Mouse (Mus musculus) forelimb bud, embryonic 11.5 days (tissue): ENCODE measurements at regions not wholly inside any gene's neighbourhood (a gene's known extent, or its start where the extent isn't known, plus 50 kb on each side); places are given as distances from the start of the nearest gene placed in this dataset.

Experiments
- DNase-seq: peaks from one replicate; pipeline ENCODE4 v3.0.0-alpha.2; 2012; ENCODE audit warnings: low read depth, low spot score

- no peak for DNase-seq
These were observed 79.2 kb downstream of the 1700020N01Rik start for GRCm38 (mm10) chr10:21672171-21672570.

DNA sequence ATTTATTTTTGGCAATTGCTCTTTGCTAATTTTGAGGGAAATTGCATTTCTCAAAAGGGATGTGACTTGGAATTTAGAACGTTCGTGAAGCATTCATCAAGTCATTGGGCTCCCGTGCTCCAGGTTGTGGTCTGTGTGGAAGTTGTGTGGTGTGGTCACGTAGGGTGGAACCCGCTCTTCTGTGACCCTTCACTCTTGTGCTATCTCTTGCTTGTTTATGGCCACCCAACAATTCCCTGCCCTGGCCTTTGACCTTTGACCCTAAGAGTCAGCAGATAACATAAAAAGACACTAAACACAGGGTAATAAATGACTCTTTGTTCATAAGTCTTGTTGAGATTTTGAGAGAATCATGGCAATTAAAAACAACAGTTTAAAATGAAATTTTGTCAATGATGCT is 79.7 kb downstream of the 1700020N01Rik start:
- no peak for DNase-seq

DNA sequence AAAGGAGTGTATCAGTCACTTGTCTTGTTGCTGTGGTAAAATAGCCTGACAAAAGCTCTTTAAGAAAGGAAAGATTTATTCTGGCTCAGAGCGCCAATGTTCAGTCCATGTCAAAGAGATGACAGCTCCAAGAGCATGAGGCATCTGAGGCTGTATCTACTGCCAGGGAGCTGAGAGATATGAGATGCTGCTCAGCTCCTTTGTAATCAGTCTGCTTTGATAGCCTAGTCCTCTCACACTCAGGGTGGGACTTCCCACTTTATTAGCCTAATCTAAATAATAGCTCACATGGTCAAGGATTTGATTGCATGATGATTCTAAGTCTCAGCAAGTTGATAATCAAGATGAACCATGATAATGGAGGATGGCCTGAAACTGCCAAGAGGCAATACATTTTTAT is 80.9 kb downstream of the 1700020N01Rik start:
- DNase-seq = no peak

- no peak for DNase-seq
These were observed 82.8 kb downstream of the 1700020N01Rik start for GRCm38 (mm10) chr10:21675786-21676185.

DNA sequence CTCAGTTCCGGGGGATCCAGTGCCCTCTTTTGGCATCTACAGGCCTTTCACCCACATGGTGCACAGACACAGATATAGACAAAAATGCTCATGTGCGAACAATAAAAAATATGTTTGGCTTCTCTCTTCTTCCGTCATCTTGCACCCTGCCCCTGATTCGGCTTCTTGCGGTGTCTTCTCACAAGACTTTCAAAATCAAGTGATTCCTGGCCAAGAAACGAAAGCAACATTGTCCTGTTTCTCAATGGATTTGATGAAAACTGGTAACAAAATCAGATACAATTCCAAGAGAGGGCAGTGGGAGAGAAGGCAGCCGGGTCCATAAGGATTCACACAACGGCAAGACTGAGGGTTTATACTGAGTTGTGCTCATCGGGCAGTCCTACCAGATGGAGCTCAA is 85.0 kb downstream of the 1700020N01Rik start:
- no peak for DNase-seq

- DNase-seq = no peak
These were observed 85.4 kb downstream of the 1700020N01Rik start for GRCm38 (mm10) chr10:21678372-21678771.

- DNase-seq = no peak
These were observed 86.0 kb downstream of the 1700020N01Rik start for GRCm38 (mm10) chr10:21678811-21679451.

DNA sequence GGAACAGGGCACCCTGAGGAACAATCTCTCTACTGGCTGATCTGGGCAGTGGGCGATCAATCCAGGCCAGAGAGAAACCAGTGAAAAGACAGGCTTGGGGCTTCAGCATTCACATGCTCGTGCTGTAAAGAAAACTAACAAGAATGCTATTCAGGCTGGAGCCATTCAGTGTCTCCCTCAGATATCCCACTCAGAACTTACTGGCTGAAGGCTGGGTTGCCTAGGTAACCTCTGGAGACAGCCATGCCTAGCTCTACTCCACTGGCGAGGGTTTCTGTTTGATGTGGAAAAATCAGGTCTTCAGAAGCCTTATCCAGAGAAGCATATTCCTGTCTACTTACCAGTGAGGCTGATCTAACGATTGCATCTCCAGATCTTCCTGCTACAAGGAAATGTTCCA is 87.8 kb downstream of the 1700020N01Rik start:
- DNase-seq = no peak

DNA sequence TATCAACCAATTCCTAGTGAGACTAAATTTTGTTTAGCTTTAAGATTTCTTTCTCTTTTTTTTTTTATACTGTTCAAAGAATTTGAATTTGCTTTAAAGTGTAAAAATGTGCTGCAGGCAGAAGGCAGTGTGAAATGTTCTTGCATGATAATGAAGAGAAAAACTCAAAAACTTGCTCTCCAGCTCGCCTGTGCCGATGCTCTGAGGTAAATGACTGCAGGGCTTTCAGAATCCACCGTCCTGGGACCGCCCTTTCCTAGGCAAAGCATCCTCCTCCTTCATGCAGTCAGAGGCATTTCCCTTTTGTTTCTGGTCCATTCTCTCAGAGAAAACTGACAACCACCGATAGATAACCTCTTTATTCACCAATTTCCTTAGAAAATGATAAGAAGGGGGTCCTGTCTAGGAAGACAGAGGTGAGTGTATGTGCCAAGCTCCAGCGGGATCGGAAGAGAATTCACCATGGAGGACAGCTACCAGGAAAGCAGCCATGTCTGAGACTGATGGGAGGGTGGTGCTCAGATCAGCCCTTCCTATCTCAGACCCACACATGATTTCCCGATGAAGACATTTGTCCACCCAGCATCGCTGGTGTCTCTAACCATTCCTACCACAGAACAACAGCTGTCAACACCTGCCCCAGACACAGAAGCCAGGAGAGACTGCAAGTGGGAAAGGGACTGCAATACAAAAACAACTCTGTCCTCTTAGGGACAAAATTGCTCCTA is 91.5 kb downstream of the 1700020N01Rik start:
- no peak for DNase-seq

GRCm38 (mm10) chr10:21685122-21685798 is 92.3 kb downstream of the 1700020N01Rik start:
- no peak for DNase-seq

DNA sequence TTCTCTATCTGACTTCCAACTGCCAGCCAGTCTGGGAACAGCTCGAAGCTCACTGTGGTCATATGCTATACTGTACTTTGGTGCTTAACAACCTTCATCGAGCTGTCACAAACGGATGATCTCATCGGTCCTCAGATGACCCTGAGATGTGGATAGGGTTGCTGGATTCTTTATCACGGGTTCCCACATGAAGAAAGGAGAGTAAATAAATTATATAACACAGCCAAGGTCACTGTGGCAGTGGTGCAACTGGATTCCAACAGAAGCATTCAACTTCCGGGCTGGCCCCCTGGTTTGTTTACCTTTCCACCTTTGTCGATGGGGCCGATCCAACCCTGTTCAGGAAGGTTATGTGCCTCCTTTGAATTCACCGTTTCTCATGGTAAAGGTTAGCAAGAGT is 93.1 kb downstream of the 1700020N01Rik start:
- DNase-seq = no peak

DNA sequence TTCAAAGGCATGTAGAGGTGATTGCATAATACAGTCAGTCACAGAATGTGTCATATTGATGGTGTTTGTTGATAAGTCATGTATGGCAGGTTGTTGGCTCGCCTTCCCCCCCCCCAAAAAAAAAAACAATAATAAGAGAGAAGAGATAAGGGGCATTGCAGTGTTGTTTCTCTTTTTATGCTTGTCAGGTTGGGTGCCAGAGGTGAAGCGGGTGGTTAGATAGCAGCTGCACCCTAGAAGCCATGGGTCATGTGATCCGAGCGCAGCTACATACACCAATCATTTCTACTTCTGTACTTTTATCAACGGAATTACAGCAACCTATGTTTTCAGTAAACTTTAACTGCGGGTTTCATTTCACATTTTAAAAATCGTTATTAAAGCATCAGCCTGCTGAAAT is 94.5 kb downstream of the 1700020N01Rik start:
- DNase-seq = no peak

DNA sequence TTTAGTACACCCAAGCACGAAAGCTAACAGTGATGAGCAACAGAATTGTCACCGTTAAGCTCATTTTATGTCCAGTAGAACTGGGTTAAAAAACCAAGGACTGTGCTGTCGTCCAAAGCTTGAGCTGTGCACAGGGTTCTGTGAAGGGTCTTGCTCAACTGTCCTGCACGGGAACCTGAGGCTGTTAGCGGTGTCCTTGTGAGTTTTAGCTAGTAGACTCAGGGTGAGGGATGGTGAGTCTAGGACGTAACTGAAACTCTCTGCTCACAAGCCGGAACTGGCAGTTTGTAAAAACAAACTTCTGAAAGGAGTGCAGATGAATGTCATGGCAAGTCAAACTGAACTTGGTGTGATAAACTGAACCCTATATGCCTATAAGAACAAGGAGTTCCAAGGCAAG is 95.6 kb downstream of the 1700020N01Rik start:
- DNase-seq = no peak

GRCm38 (mm10) chr10:21689847-21690269 is 96.9 kb downstream of the 1700020N01Rik start:
- DNase-seq = no peak

DNA sequence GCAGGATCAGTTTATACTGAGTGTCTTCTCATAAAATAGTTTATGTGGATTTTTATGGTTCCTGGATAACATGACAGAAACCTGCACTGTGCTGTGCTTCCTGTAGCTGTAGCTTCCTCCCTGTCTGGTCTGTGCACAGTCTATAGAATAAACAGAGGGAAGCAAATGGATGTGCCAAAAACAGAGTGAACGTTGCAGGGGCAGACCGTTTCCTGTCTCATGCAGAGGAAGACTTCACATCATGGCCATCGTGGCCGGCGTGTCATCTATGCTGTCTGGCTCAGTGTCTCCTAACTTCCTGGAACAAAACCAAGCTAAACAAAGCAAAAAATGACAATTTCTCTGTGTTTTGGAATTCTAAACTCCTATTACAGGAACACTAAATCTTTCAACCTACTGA is 102.2 kb downstream of the 1700020N01Rik start:
- no peak for DNase-seq

GRCm38 (mm10) chr10:21696671-21697070 is 103.7 kb downstream of the 1700020N01Rik start:
- no peak for DNase-seq

DNA sequence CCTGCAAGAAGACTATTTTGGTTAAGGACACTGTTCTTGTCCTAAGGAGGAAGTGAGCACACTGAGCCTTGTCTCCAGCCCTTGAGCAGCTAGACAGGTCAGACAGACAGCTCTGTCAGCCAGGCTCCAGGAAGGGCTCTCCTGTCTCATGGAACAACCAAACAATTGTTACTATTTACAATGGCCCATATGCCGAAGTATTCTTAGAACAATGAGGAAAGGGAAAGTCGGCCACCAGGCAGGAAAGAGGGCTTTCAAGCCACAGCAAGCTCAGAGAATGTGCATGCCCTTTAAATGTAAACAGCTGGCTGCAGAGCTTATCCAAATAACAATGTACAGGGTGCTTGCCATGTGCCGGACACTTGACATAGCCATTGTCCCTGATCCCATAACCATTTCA is 108.6 kb downstream of the 1700020N01Rik start:
- DNase-seq = no peak

DNA sequence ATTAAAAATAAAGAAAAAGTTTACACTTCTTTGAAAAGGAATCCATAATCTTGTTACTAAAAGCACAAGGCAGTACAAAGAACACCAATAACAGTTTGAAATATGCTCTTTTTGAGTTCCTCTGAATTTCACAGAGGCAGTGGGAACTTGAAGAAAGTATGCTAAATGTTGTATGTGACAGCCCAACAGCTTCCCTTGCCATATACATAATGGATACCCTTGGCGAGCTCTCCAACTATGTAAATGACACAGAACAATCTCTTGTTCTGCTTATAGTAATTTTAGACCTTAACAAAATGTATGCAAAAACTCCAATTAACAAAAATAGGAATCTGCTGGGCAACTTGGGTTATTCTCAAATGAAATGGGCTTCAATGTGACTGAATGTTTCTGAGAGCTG is 109.2 kb downstream of the 1700020N01Rik start:
- no peak for DNase-seq

- DNase-seq = no peak
These were observed 118.9 kb downstream of the 1700020N01Rik start for GRCm38 (mm10) chr10:21711866-21712265.

- no peak for DNase-seq
These were observed 119.9 kb downstream of the 1700020N01Rik start for GRCm38 (mm10) chr10:21712828-21713227.

- no peak for DNase-seq
These were observed 122.5 kb downstream of the 1700020N01Rik start for GRCm38 (mm10) chr10:21715436-21715835.

DNA sequence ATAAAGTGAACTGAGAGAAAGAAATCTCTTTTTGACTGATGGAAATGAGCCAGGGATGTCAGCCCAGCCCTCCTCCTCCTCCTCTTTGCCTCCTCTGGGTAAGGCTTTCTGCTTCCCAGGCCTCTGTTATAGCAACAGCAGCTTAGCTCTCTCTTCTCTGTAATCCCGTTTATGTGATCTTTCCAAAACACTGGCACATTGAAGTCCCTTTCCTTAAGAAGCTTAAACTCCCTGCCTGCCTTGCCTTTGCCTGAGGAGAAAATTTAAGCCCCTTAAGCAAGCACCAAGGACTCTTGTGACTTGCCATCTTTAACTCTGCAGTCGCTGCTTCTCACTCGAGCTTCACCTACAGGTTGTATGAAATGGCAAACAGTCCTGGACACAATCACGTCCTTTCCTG is 125.2 kb downstream of the 1700020N01Rik start:
- DNase-seq = no peak

DNA sequence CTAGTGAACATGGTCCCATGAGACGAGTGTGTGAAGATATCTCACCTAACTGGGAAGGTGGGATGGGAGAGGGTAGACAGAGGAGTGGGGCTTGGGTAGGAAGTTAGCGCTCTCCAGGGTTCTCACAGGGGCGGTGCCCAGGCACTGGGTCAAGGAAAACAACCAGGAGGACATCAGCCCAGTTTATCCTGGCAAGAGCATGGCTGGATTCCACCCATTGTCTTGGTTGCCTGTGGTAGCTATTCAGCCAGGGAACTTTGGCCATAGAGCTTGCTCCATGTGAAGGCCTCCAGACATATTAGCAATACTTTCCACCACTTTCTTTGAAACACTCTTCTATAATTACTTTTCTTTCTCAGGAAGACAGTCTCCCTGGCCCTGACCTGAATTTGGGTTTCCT is 131.4 kb downstream of the 1700020N01Rik start:
- DNase-seq = no peak
